Mouse (Mus musculus) myocyte (in vitro differentiated cells): Measurements from ENCODE around the gene Cog1.

ENCODE experiments used
- POLR2A ChIP-seq: IDR thresholded peaks from one replicate; pipeline ENCODE4 v1.6.1; 2011; ENCODE audit warnings: low read depth, mild to moderate bottlenecking, control low read depth, moderate library complexity; ENCODE audit not compliant: insufficient read length
- TCF12 ChIP-seq: IDR thresholded peaks from one replicate; pipeline ENCODE4 v1.6.1; 2011; ENCODE audit warnings: mild to moderate bottlenecking, control low read depth; ENCODE audit not compliant: poor library complexity, insufficient read depth, severe bottlenecking

GRCm38 (mm10) chr11:113657221-113657620 lies 8.3 kb downstream of the Cog1 start:
- TF ChIP-seq POLR2A (no peak), TCF12 (no peak)
